Mouse (Mus musculus) kidney, postnatal 10 days (tissue): ENCODE measurements around the gene Arih2.

Source experiments
- DNase-seq: peaks from one replicate; pipeline ENCODE4 v3.0.0; 2021; ENCODE audit warnings: mixed read lengths

Gene Arih2

GRCm38 (mm10) chr9:108649561-108650440 lies 615 bp upstream of the Arih2 start:
- no peak for DNase-seq

GRCm38 (mm10) chr9:108648166-108648565 lies 1.0 kb downstream of the Arih2 start:
- peak; percentile 58 for DNase-seq

GRCm38 (mm10) chr9:108639825-108640224 lies 9.4 kb downstream of the Arih2 start:
- DNase-seq: no peak

- no peak for DNase-seq
Observed at GRCm38 (mm10) chr9:108635415-108635814, 13.8 kb downstream of the Arih2 start.

- DNase-seq: no peak
Observed at GRCm38 (mm10) chr9:108633846-108634245, 15.3 kb downstream of the Arih2 start.

- DNase-seq: no peak
Observed at GRCm38 (mm10) chr9:108632375-108632774, 16.8 kb downstream of the Arih2 start.

GRCm38 (mm10) chr9:108631631-108632256 lies 17.4 kb downstream of the Arih2 start:
- DNase-seq: no peak

- DNase-seq: no peak
Observed at GRCm38 (mm10) chr9:108630683-108631082, 18.5 kb downstream of the Arih2 start.

GRCm38 (mm10) chr9:108628141-108628540 lies 21.0 kb downstream of the Arih2 start:
- no peak for DNase-seq

- peak; percentile 55 for DNase-seq
Observed at GRCm38 (mm10) chr9:108626498-108626897, 22.7 kb downstream of the Arih2 start.

- DNase-seq: no peak
Observed at GRCm38 (mm10) chr9:108617301-108617700, 31.9 kb downstream of the Arih2 start.

GRCm38 (mm10) chr9:108611488-108611887 lies 37.7 kb downstream of the Arih2 start:
- no peak for DNase-seq

- no peak for DNase-seq
Observed at GRCm38 (mm10) chr9:108608889-108609288, 40.3 kb downstream of the Arih2 start.

GRCm38 (mm10) chr9:108607929-108608328 lies 41.3 kb downstream of the Arih2 start:
- DNase-seq: peak; percentile 26

- no peak for DNase-seq
Observed at GRCm38 (mm10) chr9:108601986-108602385, 47.2 kb downstream of the Arih2 start.

- DNase-seq: no peak
Observed at GRCm38 (mm10) chr9:108600011-108600410, 49.2 kb downstream of the Arih2 start.

GRCm38 (mm10) chr9:108599021-108599566 lies 50.1 kb downstream of the Arih2 start:
- no peak for DNase-seq

- DNase-seq: peak; percentile 81
Observed at GRCm38 (mm10) chr9:108596998-108597764, 52.0 kb downstream of the Arih2 start, which contains the start of gene P4htm. P4htm (minus strand) TSS chr9:108597667.

GRCm38 (mm10) chr9:108594354-108594753 lies 54.8 kb downstream of the Arih2 start:
- no peak for DNase-seq

- DNase-seq: no peak
Observed at GRCm38 (mm10) chr9:108591462-108591861, 57.7 kb downstream of the Arih2 start.

GRCm38 (mm10) chr9:108589229-108589628 lies 60.0 kb downstream of the Arih2 start:
- peak; percentile 34 for DNase-seq

GRCm38 (mm10) chr9:108587571-108588180 lies 61.5 kb downstream of the Arih2 start:
- DNase-seq: peak; percentile 79

- no peak for DNase-seq
Observed at GRCm38 (mm10) chr9:108579344-108579690, 69.9 kb downstream of the Arih2 start.
